Mouse (Mus musculus): Measurements from ENCODE around the gene Mrpl45. TPM values are rescaled to one million over a fixed set of nuclear protein-coding genes. Genes with fewer than 3 reads are reported as not detected.
"Not testable (repeated sequence)": the region's sequence is repeated elsewhere in the genome, so short reads cannot be mapped to it uniquely, and the experiment has no call there.

Gene Mrpl45
- 21.2 and 25.6 TPM in 2 replicates for polyA plus RNA-seq (2015; fragmentation: Nextera tagmentation; extraction: Ambion mirVana)

GRCm38 (mm10) chr11:97315504-97316503, at the start of gene Mrpl45:
Gene Mrpl45, plus strand, starts transcription at chr11:97315716.
- peak within 1 kb of the TSS; percentile 58 for H3K9ac ChIP-seq (ENCODE audit: low read depth, low read length)
- peak within 1 kb of the TSS; percentile 76 for H3K4me2 ChIP-seq (ENCODE audit: low read depth, low read length)
- H3K36me3 ChIP-seq (ENCODE audit: control insufficient read depth, insufficient read depth) = no peaks in the 10 kb centered on the region
- peak; percentile 95 for ATAC-seq (ENCODE audit: low read depth)
- H3K4me1 ChIP-seq (ENCODE audit: control insufficient read depth, low read depth, low read length) = peaks cover 8% of the 10 kb centered on the region
- H3K27ac ChIP-seq (ENCODE audit: low read length) = peak within 1 kb of the TSS; percentile 67
- peak within 1 kb of the TSS; percentile 66 for H3K4me3 ChIP-seq (ENCODE audit: low read depth, low read length)
- peaks cover 8% of the 10 kb centered on the region for H3K27me3 ChIP-seq (ENCODE audit: control insufficient read depth, insufficient read depth, low read depth, low read length)
- under 1% methylated on average over 50 of the region's 50 CpGs for WGBS (ENCODE audit: insufficient replicate concordance)
- no peaks in the 10 kb centered on the region for H3K9me3 ChIP-seq (replicated peaks; ENCODE audit: control insufficient read depth, low read length)

DNA sequence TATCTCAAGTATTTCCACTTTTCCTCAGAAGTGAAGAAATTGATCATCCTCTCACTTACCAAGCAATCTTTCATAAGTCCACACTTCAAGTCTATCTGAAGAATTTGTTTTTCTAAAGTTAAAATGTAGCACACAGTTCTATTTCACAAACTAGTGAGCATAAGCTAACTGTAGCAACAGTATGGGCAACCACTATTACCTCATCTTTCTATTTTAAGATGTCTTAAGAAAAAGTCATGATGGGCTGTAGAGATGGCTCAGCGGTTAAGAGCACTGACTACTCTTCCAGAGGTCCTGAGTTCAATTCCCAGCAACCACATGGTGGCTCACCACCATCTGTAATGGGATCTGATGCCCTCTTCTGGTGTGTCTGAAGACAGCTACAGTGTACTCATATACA, 49.0 kb upstream of the Mrpl45 start:
- not testable (repeated sequence) for H3K27me3 ChIP-seq (ENCODE audit: control insufficient read depth, insufficient read depth, low read depth, low read length); H3K9me3 ChIP-seq (replicated peaks; ENCODE audit: control insufficient read depth, low read length); H3K9ac ChIP-seq (ENCODE audit: low read depth, low read length); H3K4me3 ChIP-seq (ENCODE audit: low read depth, low read length); H3K36me3 ChIP-seq (ENCODE audit: control insufficient read depth, insufficient read depth); H3K4me2 ChIP-seq (ENCODE audit: low read depth, low read length); H3K27ac ChIP-seq (ENCODE audit: low read length); ATAC-seq (ENCODE audit: low read depth); H3K4me1 ChIP-seq (ENCODE audit: control insufficient read depth, low read depth, low read length)
- WGBS (ENCODE audit: insufficient replicate concordance) = 67% methylated on average over 1 of the region's 1 CpGs

DNA sequence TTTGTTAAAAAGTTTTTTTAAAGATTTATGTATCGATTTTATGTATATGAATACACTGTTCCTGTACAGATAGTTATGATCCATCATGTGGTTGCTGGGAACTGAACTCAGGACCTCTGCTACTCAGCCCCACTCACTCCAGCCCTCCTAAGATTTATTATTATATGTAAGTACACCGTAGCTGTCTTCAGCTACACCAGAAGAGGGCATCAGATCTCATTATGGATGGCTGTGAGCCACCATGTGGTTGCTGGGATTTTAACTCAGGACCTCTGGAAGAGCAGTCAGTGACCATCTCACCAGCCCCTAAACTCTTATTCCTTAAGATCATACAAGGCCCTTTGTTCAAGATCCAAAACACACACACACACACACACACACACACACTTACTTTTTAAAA, 45.5 kb upstream of the Mrpl45 start:
- H3K36me3 ChIP-seq (ENCODE audit: control insufficient read depth, insufficient read depth); H3K4me2 ChIP-seq (ENCODE audit: low read depth, low read length); H3K4me3 ChIP-seq (ENCODE audit: low read depth, low read length); H3K27ac ChIP-seq (ENCODE audit: low read length); H3K27me3 ChIP-seq (ENCODE audit: control insufficient read depth, insufficient read depth, low read depth, low read length); H3K9ac ChIP-seq (ENCODE audit: low read depth, low read length); ATAC-seq (ENCODE audit: low read depth); H3K4me1 ChIP-seq (ENCODE audit: control insufficient read depth, low read depth, low read length); H3K9me3 ChIP-seq (replicated peaks; ENCODE audit: control insufficient read depth, low read length): not testable (repeated sequence)
- WGBS (ENCODE audit: insufficient replicate concordance) = 56% methylated on average over 2 of the region's 2 CpGs

DNA sequence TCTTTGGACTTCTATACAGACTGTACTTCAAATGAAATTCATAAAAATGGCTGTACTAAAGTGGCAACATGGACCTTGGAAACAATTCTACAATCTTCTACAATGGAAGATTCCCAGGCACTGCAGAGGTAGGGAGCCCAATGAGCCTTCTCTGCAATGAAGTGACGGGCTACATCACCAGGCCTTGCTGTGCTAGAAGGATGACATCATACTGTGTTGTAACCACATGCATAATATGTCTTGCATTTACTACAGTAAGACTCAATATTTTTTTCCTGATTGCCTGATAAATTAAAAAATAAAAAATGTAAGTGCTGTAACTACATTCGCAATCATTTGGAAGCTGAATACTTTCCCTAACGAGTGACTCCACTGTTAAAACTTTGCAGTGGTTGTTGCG, 42.7 kb upstream of the Mrpl45 start:
- ATAC-seq (ENCODE audit: low read depth) = no peak
- Histone ChIP-seq H3K27me3 (ENCODE audit: control insufficient read depth, insufficient read depth, low read depth, low read length) (no peaks in the 10 kb centered on the region), H3K9me3 (replicated peaks; ENCODE audit: control insufficient read depth, low read length) (no peaks in the 10 kb centered on the region), H3K27ac (ENCODE audit: low read length) (no peak overlapping the region), H3K36me3 (ENCODE audit: control insufficient read depth, insufficient read depth) (no peaks in the 10 kb centered on the region), H3K9ac (ENCODE audit: low read depth, low read length) (no peak overlapping the region), H3K4me1 (ENCODE audit: control insufficient read depth, low read depth, low read length) (peaks cover 6% of the 10 kb centered on the region), H3K4me3 (ENCODE audit: low read depth, low read length) (no peak overlapping the region), H3K4me2 (ENCODE audit: low read depth, low read length) (no peak overlapping the region)
- WGBS (ENCODE audit: insufficient replicate concordance) = 82% methylated on average over 4 of the region's 4 CpGs

DNA sequence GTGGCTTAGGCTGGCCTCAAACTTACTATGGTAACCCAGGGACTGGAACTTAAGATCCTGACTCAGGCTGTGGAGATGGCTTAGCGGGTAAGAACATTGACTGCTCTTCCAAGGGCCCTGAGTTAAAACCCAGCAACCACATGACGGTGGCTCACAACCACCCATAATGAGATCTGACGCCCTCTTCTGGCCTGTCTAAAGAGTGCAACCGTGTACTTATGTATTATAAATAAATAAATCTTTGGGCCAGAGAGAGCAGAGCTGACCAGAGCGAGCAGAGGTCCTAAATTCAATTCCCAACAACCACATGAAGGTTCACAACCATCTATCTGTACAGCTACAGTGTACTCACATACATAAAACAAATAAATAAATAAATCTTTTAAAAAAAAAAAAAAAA, 41.9 kb upstream of the Mrpl45 start:
- no peaks in the 10 kb centered on the region for H3K27me3 ChIP-seq (ENCODE audit: control insufficient read depth, insufficient read depth, low read depth, low read length)
- H3K9me3 ChIP-seq (replicated peaks; ENCODE audit: control insufficient read depth, low read length) = no peaks in the 10 kb centered on the region
- H3K9ac ChIP-seq (ENCODE audit: low read depth, low read length) = no peak overlapping the region
- no peak overlapping the region for H3K4me2 ChIP-seq (ENCODE audit: low read depth, low read length)
- 61% methylated on average over 5 of the region's 5 CpGs for WGBS (ENCODE audit: insufficient replicate concordance)
- peaks cover 9% of the 10 kb centered on the region for H3K4me1 ChIP-seq (ENCODE audit: control insufficient read depth, low read depth, low read length)
- H3K4me3 ChIP-seq (ENCODE audit: low read depth, low read length) = no peak overlapping the region
- H3K27ac ChIP-seq (ENCODE audit: low read length) = no peak overlapping the region
- H3K36me3 ChIP-seq (ENCODE audit: control insufficient read depth, insufficient read depth) = no peaks in the 10 kb centered on the region
- no peak for ATAC-seq (ENCODE audit: low read depth)

GRCm38 (mm10) chr11:97274947-97275346, 40.6 kb upstream of the Mrpl45 start:
- H3K27me3 ChIP-seq (ENCODE audit: control insufficient read depth, insufficient read depth, low read depth, low read length); H3K4me3 ChIP-seq (ENCODE audit: low read depth, low read length); H3K4me2 ChIP-seq (ENCODE audit: low read depth, low read length); ATAC-seq (ENCODE audit: low read depth); H3K9ac ChIP-seq (ENCODE audit: low read depth, low read length); H3K9me3 ChIP-seq (replicated peaks; ENCODE audit: control insufficient read depth, low read length); H3K36me3 ChIP-seq (ENCODE audit: control insufficient read depth, insufficient read depth); H3K27ac ChIP-seq (ENCODE audit: low read length): not testable (repeated sequence)
- WGBS (ENCODE audit: insufficient replicate concordance) = 77% methylated on average over 6 of the region's 6 CpGs
- H3K4me1 ChIP-seq (ENCODE audit: control insufficient read depth, low read depth, low read length) = peaks cover 22% of the 10 kb centered on the region

- no peak overlapping the region for H3K27ac ChIP-seq (ENCODE audit: low read length)
- no peaks in the 10 kb centered on the region for H3K36me3 ChIP-seq (ENCODE audit: control insufficient read depth, insufficient read depth)
- no peaks in the 10 kb centered on the region for H3K9me3 ChIP-seq (replicated peaks; ENCODE audit: control insufficient read depth, low read length)
- H3K27me3 ChIP-seq (ENCODE audit: control insufficient read depth, insufficient read depth, low read depth, low read length) = no peaks in the 10 kb centered on the region
- no peak overlapping the region for H3K4me3 ChIP-seq (ENCODE audit: low read depth, low read length)
- H3K4me2 ChIP-seq (ENCODE audit: low read depth, low read length) = no peak overlapping the region
- H3K4me1 ChIP-seq (ENCODE audit: control insufficient read depth, low read depth, low read length) = peaks cover 22% of the 10 kb centered on the region
- H3K9ac ChIP-seq (ENCODE audit: low read depth, low read length) = no peak overlapping the region
- 69% methylated on average over 2 of the region's 2 CpGs for WGBS (ENCODE audit: insufficient replicate concordance)
- ATAC-seq (ENCODE audit: low read depth) = no peak
Observed at GRCm38 (mm10) chr11:97275349-97275748, 40.2 kb upstream of the Mrpl45 start.

- 14% methylated on average over 1 of the region's 1 CpGs for WGBS (ENCODE audit: insufficient replicate concordance)
- no peak overlapping the region for H3K4me2 ChIP-seq (ENCODE audit: low read depth, low read length)
Observed at GRCm38 (mm10) chr11:97276019-97276418, 39.5 kb upstream of the Mrpl45 start.

DNA sequence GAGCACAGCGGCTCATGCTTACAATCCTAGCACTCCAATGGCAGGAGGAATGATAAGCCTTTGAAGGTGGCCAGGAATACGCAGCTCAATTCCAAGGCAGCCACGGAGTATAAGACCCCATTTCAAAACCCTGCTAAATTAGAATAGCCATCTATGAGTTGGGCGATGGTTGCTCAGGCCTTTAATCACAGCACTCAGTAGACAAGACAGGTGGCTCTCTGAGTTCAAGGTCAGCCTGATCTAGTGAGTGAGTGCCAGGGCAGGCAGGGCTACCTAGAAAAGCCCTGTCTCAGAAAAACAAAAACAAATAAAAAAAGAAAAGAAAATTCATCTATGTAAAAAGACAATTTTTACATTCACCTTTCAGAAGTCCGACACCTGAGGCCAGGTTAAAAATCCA, 38.4 kb upstream of the Mrpl45 start:
- ATAC-seq (ENCODE audit: low read depth) = no peak
- 79% methylated on average over 5 of the region's 5 CpGs for WGBS (ENCODE audit: insufficient replicate concordance)
- H3K4me2 ChIP-seq (ENCODE audit: low read depth, low read length) = no peak overlapping the region
- H3K36me3 ChIP-seq (ENCODE audit: control insufficient read depth, insufficient read depth) = no peaks in the 10 kb centered on the region
- no peaks in the 10 kb centered on the region for H3K27me3 ChIP-seq (ENCODE audit: control insufficient read depth, insufficient read depth, low read depth, low read length)
- no peak overlapping the region for H3K27ac ChIP-seq (ENCODE audit: low read length)
- no peak overlapping the region for H3K4me3 ChIP-seq (ENCODE audit: low read depth, low read length)
- no peaks in the 10 kb centered on the region for H3K9me3 ChIP-seq (replicated peaks; ENCODE audit: control insufficient read depth, low read length)
- no peak overlapping the region for H3K9ac ChIP-seq (ENCODE audit: low read depth, low read length)
- peaks cover 27% of the 10 kb centered on the region for H3K4me1 ChIP-seq (ENCODE audit: control insufficient read depth, low read depth, low read length)

More at GRCm38 (mm10) chr11:97276019-97276418, 39.5 kb upstream of the Mrpl45 start:
- Histone ChIP-seq H3K27me3 (ENCODE audit: control insufficient read depth, insufficient read depth, low read depth, low read length) (no peaks in the 10 kb centered on the region), H3K27ac (ENCODE audit: low read length) (no peak overlapping the region), H3K36me3 (ENCODE audit: control insufficient read depth, insufficient read depth) (no peaks in the 10 kb centered on the region), H3K9me3 (replicated peaks; ENCODE audit: control insufficient read depth, low read length) (no peaks in the 10 kb centered on the region), H3K4me3 (ENCODE audit: low read depth, low read length) (no peak overlapping the region), H3K9ac (ENCODE audit: low read depth, low read length) (no peak overlapping the region), H3K4me1 (ENCODE audit: control insufficient read depth, low read depth, low read length) (peaks cover 25% of the 10 kb centered on the region)
- ATAC-seq (ENCODE audit: low read depth) = no peak
